Mouse (Mus musculus) lung, postnatal 0 days (tissue): ENCODE data around the gene Sec14l1.

Source experiments
- CTCF ChIP-seq: IDR thresholded peaks from 2 replicates; pipeline ENCODE4 v1.5.1; 2016; ENCODE audit warnings: antibody characterized with exemption, mild to moderate bottlenecking
- EP300 ChIP-seq: IDR thresholded peaks from 2 replicates; pipeline ENCODE4 v1.6.1; 2016; ENCODE audit warnings: antibody characterized with exemption, mild to moderate bottlenecking, control low read depth

DNA sequence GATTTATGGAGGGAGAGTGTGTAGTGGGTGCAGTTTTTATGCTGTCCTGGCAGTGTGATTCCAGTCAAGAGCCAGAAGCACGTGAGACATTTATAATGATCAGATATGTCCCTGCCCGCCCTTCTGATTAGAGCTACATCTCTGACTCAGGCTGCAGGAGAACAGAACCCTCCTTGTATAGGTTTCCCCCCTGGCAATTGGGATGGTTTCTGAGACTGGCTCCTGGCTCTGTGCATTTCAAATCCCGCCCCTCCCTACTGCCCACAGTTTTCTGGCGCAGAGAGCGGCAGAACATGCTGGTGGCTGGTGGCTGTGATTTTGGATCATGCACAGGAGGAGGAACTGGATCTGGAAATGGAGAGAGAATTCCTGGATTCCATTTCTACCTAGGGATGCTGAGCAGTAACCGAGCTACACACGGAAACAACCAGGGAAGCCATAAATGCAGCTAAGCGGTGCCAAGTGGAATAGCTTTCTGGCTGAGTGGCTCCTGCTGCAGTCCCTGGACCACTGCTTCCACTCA, 93.2 kb downstream of the Sec14l1 start:
- no peak for TF ChIP-seq CTCF
- no peak for TF ChIP-seq EP300
